Mouse (Mus musculus) bone marrow macrophage, adult 2 months (primary cell): ENCODE data around the gene Ccl6.

Experiments used
- CTCF ChIP-seq: IDR thresholded peaks from 2 replicates; pipeline ENCODE4 v1.5.1; 2012; ENCODE audit warnings: low read depth, mild to moderate bottlenecking, low read length, moderate library complexity
- POLR2A ChIP-seq: IDR thresholded peaks from 2 replicates; pipeline ENCODE4 v1.6.1; 2012; ENCODE audit warnings: mild to moderate bottlenecking, low read depth, low read length, borderline replicate concordance

- TF ChIP-seq CTCF: no peak
- no peak for TF ChIP-seq POLR2A
Observed at GRCm38 (mm10) chr11:83544214-83544613, 48.7 kb downstream of the Ccl6 start.
